Mouse (Mus musculus) urinary bladder, postnatal 14 days (tissue): Measurements from ENCODE around the gene Phactr3.

Experiments
- DNase-seq: peaks from one replicate; pipeline ENCODE4 v3.0.0; 2021; ENCODE audit warnings: low spot score

Phactr3 gene

DNA sequence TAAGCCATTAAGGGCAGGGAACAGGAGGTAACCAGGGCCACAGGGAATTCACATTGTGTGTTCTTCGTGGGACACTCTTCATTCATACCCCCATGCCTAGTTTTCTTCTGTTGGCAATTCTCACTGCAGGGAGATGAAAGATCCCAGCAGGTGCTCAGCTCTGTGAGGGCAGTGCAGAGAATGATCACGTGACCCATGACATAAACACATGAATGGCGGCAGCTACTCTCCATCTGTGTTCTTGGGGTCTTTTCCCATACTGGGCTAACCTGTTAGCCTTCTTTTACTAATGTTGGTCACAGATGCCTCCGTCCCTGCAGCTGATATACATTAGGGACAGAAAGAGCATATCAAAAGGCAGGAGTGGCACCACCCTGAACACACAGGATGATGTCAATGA lies 16.9 kb downstream of the Phactr3 start:
- DNase-seq: no peak

DNA sequence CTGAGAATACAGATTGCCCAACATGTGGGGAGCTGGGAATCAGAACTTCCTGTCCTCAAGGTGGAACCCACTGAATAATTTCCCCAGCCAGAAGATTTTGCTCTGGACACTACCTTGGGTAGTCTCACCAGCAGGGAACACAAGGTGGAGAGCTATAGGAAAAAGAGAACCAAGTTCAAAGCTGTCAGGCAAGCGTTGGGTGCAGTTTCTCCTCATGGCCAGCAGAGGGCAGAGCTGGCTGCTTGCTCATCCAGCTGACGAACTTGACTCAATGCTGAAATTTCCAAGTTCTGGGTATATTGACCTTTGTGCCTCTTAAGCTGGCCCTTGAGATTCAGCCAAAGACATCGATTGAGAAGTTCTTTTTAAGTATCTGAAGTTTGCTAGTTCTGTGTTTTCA lies 18.7 kb downstream of the Phactr3 start:
- peak; percentile 9 for DNase-seq

DNA sequence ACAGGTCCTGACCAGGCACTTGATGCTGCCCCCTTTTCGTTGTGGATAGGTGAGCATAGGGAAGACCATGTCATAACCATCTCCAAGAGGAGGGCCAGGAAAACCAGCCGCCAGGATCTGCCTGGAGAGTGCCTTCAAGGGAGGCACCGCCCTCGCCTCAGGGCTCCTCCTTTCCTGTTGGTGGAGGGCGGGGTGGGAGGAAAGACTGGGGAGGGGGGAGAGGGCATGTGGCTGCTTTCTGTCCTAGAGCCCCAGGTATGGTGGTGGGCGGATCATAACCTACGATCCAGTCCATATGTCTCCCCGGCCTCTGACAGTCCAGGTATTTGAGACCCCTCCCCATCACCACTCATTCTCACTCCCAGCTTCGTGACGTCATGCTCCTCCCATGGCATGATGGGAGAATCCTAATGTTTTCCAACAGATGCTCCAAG lies 22.7 kb downstream of the Phactr3 start:
- no peak for DNase-seq

DNA sequence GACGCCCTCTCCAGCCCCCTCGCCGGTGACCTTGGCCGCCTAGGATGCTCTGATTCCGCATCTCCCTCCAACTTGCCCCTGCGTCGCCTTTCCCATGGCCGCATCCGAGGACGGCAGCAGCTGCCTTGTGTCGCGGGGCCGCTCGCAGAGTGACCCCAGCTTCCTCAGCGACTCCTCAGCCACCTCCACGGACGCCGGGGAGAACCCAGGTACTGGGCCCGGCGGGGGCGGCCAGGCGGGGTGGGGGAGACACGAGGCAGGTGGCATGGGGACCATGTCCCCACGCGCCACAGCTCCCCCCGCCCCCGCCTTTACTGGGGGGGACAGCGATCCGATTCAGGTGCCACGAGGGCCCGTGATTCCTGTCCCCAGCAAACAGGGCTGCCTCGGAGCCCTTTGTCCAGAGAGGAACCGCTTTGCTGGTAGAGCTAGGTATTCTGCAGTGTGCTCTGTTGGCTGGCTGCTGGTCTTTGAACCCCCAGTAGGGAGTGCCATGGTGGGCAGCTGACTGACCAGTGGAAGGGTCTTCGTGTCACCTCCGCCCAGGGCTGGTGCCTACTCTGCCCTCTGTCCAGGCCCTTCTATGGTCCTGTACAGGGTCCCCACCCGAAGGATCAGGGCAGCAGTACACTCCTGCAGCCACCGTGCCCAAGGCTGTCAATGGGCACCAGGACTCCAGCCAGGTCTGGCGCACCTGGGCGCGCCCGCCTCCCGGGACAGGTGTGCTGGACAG lies 23.7 kb downstream of the Phactr3 start:
- no peak for DNase-seq

DNA sequence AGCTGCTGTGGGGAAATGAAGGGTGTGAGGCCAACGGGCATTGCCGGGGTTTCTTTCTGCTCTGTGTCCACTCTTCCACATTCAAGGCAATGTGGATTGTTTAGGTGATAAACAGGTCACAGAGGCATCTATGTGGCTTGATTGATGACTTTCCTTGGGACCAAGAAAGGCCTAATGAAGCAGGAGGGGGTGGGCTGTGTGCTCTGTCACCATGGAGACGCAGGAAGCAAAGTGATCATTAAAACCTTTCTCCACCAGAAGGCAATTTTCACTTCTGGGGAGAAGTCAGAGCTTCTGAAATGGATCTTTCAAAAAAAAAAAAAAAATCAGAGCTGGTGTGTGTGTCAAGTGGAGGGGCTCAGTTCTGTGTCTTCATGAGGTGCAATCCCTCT lies 24.2 kb downstream of the Phactr3 start:
- DNase-seq: no peak

DNA sequence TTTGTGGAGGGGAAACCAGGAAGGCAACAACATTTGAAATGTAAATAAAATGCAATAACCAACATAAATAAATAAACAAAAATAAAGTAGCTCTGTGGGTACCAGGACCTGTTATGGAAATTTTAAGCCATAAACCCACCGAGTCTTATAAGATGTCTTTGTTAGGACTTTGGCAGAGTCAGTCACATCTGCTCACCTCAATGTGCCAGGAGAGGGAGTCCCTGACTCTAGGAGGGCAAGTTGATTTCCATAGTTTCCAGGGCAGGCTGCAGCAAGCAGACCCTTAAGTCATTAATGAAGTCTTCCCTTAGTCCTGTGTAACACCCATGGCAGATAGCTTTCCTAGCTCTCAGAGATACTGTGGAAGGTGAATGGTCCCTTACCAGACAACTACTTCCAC lies 25.1 kb downstream of the Phactr3 start:
- DNase-seq: no peak

DNA sequence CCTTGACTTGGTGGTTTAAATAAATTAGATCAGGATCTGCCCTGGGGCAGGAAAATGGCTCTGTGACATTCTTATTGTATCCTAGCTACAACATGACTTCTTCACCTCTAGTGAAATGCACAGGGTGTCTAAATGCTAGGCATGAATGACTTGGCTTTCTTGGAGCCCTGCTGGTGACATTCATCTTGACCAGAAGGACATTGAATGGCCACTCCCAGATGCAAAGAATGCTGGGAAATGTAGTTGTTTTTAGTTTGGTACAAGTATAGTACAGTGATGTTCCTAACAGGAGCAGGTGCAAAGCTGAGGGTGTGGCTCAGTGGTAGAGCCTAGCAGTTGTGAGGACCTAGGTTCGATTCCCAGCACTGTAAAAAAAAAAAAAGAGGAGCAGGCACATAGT lies 30.5 kb downstream of the Phactr3 start:
- DNase-seq: no peak

DNA sequence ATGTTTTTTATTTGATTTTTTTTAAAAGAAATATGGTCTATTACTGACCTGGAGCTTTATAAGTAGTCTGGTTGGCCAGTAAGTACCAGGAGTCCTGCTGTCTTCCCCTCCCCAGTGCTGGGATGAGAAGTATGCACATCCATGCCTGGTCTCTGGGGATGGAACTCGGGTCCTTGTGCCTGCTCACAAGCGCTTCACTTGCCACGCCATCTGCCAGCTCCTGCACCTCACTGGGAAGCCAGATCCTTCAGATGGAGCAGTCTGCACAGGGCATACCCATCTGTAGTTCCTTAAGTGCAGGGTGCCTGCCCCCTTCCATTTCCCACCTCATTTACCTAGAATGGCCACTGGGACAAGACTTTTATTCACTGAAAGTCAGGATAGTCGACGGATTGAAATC lies 31.9 kb downstream of the Phactr3 start:
- DNase-seq: no peak

DNA sequence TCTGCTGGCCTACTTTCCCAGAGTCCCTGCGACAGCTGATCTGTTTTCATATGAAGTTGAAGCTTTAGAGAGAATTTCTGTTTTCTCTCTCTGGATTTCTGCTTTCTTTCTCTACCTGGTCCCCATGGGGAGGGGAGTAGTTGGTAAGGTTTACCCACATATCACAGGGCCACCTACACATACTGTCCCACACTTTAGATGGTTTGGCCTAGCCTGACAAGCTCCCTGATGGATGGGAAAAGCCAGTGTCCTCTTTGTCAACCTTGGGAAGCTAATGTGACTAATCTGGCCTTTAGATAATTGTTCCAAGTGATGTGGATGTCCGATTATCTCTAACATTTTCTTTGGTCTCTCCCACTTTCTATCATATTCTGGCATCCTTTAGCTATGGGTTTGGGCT lies 34.8 kb downstream of the Phactr3 start:
- DNase-seq: no peak

DNA sequence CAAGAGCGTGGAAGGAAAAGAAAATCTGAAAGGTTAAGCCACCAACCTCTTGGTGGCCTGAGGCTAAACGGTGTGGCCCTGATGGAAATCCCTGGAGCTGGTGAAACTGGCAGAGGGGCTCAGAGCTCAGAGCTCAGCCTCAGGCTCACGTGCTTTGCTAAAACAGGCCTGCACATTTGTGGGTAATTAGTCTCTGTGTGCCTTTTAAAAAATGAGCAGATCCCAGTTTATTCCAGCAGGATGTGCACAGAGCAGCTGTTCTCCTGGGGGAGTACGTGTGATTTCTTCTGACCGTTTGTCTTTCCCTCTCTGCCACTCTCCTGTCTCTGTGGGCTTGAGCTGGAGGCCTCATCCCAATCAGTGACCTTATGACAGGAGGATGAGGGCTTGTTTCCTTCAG lies 35.4 kb downstream of the Phactr3 start:
- DNase-seq: no peak

DNA sequence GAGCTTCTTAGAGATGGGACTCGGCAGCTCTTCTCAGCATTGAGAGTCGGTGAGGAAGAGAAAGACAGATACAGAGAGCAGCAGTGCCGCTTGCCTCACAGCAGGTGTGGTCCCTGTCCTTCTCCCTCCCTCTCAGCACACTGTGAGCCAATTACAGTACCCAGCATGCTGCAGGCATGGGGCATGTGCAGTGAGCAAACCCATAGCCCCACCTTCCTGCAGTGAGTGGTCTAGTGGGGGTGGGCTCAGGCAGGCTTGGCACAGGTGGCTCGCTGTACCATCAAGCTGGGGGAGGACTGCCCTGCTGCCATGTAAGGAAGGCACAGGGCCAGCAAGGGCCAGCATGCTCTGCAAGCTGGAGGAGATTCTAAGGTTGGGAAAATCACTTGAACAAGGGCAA lies 35.8 kb downstream of the Phactr3 start:
- no peak for DNase-seq

DNA sequence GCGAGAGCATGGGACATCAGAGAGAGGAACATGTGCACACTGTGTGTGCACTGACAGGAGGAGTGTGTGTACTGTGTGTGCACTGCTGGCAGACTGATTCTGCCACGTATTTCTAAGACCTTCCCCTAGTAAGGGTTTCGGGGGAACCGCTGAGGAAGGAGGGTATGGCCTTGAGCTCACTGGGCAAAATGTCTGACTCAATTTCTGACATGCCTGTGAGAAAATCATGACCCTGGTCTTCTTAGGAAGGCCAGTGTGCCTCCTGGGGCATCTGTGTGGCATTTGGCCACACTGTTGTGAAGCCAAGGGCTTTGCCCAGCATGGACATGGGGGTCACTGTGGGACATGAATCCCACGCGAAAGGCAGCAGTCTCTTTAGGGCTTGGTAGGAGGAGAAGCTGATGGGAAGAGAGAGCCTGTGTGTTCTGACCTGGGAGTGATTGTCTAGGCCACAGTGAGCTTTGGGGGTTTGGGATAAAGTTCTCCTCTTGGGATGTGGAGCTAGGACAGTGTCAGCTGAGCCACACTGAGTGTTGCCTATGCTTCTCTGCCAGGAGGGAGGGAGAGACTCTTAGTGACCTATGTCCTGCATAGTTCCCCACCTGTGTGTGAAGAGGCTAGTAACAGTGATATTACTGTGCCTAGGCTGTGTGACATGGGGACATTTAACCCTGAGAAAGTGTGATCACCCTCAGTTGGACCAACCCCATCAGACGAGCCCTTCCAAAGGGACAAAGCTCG lies 36.6 kb downstream of the Phactr3 start:
- no peak for DNase-seq

DNA sequence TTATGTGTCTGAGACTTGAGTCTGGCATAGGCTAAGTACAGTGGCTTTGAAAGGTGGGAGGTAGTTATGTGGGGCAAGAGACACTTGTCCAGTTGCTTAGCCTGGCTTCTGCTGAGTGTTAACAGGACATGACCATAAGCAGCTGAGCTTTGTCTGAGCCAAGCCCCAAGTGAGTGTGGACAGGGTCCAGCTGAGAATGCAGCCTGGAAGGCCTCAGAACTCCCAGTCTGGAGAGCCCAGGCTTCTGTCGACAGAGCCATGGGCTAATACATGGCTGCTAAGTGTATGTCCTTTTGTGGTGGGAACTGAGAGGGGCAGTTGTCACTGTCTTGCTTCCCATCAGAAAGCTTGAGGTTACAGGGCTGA lies 37.1 kb downstream of the Phactr3 start:
- no peak for DNase-seq

DNA sequence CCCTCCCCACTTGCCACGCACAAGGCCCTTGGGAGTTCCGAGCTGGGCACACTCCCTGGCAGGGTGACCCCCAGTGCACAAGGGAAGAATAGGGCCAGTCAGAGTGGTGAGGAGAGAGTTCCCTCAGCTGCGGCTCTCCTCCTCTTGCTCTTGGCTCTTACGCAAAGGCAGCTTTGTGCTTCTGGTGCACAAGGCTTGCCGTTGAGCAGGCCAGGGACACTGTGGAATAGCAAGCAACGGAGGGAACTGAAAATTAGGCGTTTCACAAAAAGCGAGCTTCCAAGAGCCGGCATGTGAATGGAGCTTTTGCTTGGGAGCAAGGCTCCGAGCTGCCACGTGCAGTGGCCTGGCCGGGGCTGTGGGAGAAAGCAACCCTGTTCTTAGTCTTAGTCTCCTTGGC lies 40.2 kb downstream of the Phactr3 start:
- no peak for DNase-seq

DNA sequence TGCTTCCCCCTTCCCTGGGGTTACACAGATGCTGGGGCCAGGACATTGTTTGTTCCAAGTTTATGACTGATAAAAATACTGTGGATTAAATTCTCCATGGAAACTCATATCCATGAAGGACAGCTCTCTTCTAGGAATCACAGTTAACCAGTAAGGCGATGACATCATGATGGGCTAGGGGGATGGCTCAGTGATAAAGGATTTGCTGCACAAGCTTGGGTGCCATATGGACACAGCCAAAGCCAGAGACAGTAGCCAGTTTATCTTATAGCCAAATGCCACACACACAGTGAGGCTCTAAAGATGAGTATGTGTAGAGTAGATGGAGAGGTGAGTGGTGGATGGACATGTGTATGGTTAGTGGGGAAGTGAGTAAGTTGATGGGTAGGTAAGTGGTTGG lies 45.2 kb downstream of the Phactr3 start:
- no peak for DNase-seq

DNA sequence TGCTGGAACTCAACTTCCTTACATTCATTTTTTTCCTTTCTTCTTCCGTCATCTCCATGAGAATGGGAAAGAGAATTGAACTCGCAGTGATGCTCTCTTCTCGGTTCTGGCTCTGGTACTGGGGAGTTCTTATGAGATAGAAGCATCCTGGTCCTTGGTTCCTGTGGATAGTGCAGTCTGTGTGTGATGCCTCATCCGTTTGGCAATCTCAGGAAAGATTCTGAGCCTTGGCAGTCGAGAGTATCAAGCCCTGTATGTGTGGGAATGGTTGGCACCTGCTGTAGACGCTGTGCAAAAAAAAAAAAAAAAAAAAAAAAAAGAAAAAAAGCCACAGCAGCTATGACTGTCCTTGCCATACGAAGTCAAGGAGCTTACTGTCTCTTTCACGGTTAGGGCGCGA lies 47.2 kb downstream of the Phactr3 start:
- DNase-seq: no peak

DNA sequence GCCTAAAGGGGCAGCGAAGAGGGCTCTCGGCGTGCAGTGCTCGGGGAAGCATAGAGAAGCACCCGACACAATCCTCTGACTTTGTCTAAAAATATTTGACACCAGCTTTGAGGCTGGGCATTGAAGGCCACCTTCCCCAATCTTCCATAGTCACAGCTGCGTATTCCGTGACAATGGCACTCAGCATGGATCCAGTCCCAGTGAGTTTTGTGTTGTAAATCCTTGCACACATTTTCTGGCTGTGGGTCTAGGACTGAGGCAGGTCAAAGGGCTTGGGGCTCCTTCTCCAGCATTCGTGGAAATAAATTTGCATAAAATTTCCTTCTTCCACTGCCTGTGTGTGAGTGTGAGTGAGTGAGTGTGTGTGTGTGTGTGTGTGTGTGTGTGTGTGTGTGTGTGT lies 51.2 kb downstream of the Phactr3 start:
- no peak for DNase-seq

DNA sequence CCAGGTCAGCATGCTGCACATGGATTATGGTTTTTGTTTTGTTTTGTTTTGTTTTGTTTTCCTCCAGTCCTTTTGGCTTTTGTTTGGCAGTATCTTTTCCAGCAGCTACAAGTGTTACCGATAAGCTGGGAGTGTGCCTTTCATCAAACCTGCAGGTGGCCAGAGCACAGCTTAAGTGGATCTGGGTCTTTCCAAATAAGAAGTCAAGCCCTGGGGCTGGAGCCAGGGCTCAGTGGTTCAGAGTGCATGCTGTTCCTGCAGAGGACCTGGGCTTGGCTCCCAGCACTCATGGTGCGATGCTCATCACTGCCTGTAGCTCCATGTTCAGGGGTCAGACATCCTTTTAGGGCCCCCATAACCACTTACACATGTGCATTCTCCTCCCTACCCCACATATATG lies 55.2 kb downstream of the Phactr3 start:
- DNase-seq: no peak

DNA sequence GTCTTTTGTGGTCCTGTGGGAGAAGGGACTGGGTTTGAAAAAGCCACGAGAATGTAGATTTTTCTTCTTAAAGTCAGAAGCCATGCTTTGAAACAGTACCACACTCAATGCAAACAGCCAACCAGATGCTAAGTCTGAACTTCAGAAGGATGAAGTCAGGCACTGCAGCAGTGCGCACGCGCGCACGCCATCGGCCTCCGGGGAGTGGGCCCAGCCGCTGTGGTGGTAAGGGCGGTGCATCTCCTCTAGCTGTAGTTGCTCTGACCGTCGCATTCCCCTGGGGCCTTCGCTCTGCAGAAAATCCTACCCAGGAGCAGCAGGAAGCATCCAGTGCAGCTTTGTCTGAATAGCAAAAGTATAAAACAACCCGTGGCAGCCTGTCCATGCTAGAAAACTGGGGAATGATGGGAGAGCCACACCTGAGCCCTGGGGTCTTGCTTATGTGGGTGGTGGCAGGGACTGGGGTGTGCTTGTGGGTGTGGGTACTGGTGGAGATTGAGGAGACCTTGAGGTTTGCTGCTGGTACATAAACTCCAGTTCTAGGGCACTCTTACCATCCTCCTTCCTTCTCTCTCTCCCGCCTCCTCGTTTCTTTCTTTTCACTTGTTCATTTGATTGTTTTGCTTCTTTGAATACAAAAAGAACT lies 56.6 kb downstream of the Phactr3 start:
- DNase-seq: no peak

DNA sequence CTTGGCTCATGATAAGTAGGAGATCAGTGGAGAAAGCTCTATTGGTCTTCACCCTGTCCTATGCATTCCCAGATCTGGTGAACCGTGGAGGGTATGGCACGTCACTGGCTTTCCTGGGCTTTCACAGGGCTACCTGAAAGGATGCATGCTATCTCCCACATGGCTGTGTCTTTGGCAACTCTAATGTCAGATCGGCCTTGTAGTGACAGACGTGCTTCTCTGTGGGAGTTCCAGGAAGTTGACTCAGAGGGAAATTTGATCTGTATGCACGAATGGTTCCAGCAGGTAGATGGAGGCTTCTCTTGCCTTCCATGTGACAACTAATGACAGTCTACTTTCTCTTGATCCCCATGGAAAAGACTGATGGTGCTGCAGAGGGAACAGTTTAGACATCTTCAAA lies 65.5 kb downstream of the Phactr3 start:
- no peak for DNase-seq

DNA sequence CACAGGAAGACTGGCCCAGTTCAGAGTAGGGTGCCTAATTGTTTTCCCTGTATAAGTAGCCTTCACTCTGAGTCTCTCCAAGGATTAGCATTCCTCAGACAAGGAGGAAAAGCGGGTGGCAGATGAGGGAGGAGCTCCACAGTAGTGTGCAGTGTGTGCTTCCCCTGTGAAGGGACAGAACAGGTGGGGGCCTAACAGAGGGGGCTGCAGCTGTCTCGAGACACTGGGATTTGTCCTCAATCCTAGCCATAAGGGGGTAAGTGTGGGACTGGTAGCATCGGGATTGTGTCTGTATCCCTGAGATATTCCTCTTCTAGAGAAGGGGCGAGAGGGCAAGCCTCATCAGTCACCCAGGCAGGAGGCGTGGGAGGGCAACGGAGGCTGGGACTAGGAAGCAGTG lies 66.1 kb downstream of the Phactr3 start:
- DNase-seq: no peak

DNA sequence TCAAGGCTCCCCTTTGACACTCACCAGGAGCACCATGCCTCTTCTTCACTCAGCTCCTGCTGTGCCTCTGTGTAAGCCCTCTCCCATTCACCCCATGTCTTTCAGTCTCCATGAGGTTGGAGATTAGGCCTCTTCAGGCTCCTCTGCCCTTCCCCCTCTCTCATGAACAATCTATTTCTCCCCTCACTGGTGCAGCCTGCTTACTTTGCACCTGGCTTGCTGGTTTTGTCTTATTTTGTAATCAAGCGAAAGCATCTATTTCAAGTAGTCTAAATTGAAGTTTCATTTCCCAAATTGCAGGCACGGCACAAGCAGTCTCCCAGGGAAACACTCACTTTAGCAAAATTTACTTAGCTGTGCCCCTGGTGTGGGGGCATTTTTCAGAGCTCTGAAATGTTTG lies 70.2 kb downstream of the Phactr3 start:
- DNase-seq: no peak

DNA sequence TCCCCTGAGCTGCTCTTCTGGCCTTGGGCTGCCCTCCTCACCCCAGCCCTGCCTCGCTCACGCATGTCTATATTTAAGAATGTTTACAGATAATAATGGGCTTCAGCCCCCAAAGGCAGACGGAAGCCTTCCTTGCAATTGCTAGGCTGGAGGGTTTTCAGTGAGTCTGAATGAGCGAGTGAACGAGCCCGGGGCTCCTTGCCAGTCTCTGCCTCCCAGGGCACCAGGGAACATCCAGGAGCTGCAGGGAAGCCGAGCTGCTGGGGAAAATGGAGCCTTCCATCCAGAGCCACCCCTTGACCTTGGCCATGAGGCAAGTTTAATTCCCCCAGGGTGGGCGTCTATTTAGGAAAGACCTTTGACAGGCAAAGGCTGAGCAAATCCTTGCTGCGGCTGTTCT lies 74.1 kb downstream of the Phactr3 start:
- no peak for DNase-seq

DNA sequence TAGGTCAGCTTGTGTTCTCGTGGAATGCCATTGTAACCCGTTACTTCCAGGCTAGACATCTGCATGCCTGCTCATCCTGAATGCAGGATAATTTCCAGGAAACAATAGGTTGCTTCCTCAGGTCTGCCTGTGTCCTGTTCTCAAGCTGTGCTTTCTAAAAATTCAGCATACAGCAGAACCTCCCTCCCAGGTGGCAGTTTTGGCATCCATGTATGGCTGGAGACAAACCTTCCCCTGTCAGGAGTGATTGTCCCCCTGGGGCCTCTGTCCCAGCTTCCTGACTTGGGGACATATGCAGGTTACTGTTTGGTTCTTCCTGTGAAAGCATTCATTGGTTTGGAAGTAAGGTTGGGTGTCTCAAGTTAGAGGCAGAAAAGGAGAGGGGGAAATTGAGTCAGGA lies 74.7 kb downstream of the Phactr3 start:
- DNase-seq: no peak
